Mouse (Mus musculus) right cerebral cortex, postnatal 10 days (tissue): ENCODE measurements around the gene Osbp2.
"Not testable (repeated sequence)": the region's sequence is repeated elsewhere in the genome, so short reads cannot be mapped to it uniquely, and the experiment has no call there.

ENCODE experiments used
- DNase-seq, 2 experiments: peaks; one replicate each; pipeline ENCODE4 v3.0.0; 2021; ENCODE audit warnings: low spot score in 2 of 2

Gene Osbp2

DNA sequence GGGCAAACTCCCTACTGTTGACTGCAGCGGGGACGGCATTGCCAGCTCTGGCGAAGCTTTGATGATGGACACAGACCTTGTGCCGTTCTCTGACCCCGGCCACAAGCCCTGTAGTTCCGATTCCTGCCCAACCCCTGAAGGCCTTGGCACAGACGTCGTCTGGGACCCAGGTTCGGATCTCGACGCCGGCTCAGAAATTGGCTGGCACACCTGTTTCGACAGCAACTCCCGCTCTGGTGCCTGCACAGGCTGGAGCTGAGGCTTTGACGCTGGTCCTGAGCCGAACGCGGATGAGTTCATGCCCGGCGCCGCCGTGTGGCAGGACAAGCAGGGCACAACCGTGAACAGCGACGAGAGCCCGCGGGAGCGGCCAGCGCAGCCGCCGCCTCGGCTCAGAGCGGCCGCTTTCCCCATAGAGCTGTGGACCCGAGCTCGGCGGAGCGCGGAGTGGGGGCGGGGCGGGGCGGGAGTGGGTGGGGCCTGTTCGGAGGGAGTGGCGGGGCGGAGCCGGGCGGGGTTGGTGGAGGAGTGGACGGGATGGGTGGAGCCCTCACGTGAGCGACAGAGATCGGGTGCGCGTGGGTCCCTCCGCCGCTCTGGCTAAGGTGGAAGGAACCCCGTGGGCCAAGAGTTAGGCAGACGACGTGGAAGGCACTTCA is at the start of gene Osbp2:
Osbp2 (minus strand) TSS at position 450 of the 659 bp plus-strand sequence.
- DNase-seq = peak; percentile 85 to 87

DNA sequence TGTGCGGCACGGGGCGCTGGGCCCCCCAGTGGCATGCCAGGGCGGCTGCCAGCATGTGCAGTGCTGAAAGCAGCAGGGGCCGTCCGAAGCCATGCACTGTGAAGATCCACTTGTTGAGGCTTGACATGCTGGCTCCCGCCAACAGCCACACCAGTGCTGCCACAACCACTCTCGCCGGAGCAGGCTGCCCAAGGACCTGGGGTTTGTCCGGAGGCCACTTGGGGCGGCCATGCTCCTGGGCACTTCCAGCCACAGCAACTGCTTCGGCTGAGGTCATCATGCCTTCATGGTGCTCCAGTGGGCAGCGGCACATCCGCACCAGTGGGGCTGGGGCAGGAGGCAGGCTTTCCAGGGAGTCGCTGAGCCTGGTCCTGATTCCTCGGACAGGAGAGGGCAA is 49.2 kb upstream of the Osbp2 start:
- DNase-seq = peak; percentile 64 to 69

DNA sequence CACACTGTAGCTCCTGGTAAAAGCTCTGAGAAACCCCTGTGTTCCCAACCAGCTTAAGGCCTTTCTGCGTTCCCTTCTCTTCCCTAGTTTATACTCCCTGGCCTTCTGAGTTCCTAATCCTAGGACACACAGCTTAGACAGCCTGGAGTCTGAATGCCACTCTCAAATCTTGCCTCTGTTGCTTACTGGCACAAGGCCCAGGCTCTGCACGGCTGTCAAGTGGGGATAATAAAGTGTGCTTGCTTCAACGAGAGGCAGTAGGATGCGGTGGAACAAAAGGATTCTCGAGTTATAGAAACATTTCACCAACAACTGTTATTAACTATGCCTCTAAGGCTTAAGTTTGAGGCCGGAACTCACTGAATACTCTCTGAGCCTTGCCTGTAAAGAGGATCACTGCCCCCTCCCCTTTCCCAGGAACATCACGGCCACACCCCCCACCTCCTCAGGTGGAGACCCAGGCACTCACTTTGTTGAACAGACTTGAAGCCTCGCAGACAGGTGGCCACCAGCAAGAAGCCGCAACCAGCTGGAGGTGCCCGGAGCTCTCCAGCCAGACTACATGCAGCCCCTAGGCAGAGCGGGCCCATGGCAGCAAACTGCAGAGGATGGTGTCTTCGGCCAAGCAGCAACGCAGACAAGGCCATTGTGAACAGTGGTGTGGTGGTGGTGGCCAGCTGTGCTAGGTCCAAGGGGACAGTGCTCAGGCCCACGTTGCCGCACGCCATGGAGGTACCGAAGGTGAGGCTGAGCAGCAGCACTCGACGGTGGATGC is 48.6 kb upstream of the Osbp2 start:
- peak; percentile 70 to 72 for DNase-seq

DNA sequence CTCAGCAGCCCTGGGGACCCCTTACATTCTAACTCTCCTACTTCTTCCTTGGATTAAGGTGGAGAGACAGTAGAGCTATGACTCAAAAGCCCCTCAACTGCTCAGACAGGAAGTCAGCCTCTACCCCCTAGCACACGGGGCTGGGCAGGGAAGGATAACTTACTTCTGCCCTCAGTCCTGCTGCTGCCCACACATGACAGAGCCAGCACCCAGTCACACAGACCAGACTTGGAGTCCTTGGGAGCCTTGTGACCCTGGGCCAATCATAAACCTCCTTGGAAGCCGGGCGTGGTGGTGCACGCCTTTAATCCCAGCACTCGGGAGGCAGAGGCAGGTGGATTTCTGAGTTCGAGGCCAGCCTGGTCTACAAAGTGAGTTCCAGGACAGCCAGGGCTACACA is 47.7 kb upstream of the Osbp2 start:
- DNase-seq = not testable (repeated sequence)

DNA sequence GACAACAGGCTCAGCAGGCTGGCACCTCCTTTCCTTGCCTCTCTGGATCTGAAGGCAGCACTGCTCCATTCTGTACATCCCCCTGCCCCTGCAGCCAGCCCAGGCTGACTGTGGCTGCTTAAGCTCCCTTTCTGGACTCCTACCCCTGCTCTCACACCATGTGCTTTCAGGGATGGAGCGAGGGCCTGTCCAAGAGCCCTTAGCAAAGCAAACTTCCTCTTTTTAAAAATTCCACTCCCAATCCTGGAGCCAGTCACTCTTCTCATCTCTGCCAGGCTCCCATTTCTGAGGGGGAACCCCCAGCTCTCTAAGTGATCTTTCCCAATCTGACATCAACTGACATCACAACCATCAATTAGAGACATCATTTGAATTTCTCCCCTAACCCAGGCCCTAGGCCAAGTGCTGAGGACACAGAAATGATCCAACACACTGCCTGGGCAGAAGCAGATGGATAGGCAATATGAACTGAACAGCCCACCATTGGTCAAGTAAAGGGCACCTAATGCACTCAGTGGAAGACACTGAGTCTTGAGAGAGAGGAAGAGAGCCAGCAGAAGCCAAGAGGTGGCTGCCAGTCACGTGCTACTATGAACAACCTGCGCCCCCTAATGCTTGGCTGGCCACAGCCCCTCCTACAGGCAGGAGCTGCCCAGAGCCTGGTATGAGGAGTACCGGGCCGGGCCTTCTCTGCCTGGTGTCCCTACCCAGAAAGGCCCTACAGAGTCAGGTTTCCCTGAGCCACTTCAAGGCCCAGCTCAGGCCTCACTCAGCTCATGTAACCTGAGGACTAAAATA is 47.0 kb upstream of the Osbp2 start:
- peak in 1 of 2 experiments; percentile 35 for DNase-seq

DNA sequence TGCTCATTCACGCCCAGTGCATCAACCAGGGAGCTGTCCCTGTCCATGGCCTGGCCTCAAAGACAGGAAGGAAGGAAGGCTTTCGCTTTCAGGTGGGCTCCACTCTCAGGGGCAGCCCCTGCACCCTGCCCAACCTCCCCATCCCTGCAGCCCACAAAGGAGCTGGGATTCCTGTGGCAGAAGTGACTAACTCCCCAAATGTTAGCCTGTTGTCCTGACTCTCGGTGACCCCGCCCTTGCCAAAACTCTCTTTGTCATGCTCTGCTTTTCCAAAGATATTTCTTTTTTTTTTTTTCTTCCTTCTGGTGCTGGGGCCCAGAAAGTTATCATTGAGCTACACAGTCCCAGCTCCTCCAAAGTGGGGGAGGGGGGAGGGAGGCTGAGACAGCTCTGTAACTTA is 45.5 kb upstream of the Osbp2 start:
- no peak for DNase-seq

DNA sequence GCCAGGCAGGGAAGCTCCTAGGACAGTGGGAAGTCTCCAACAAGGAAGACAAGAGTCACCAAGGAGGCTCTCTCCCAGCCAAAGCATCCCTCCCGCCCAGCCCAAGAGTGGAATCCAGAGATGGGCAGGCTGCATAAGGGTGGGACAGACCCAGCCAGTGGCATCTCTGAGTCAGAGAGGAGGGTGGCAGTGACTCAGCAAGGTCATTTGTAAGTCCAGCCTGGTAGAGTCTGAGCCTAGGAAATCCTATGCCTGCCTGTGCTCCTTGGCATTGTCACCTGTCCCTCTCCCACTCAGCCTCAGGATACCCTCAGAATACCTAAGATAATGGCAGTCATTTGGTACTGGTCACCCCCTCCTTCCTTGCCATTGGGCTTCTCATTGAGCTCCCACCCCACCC is 41.7 kb upstream of the Osbp2 start:
- no peak for DNase-seq

DNA sequence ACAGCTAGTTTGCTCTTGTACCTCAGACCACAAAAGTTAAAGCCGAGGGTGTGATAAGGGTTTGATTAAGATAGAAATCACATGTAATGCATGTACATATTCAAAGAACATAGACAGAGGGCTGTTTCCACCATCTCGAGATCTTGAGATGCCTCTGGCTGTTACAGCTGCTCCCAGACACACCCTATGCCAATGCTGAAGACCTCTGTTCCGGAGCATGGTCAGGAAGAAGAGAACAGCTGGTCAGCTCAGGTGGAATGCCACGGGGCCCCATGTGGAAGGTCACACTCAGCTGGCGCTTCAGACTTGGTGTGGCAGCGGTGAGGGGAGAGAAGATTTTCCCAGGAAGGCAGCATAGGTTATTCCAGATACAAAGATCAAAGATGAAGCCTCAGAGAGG is 41.0 kb upstream of the Osbp2 start:
- DNase-seq = no peak

DNA sequence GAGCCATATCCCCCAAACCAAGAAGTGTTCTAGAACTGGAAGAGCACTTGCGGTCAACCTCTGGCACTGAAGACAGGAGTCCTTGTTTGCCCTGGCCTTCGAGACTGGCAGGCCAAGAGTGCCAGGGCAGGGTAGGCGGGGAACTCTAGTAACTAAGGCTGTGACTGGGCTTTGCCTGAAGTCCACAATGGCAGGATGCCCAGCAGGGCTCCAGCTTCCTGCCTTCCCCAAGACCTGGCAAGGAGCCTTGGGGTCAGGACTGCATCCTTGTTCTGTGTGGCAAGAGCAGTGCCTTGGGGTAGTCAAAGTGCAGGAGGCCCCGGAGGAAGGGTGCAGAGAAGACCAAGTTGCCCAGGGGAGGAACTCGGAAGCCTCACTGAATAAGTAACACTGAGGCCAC is 39.3 kb upstream of the Osbp2 start:
- peak; percentile 86 to 89 for DNase-seq

DNA sequence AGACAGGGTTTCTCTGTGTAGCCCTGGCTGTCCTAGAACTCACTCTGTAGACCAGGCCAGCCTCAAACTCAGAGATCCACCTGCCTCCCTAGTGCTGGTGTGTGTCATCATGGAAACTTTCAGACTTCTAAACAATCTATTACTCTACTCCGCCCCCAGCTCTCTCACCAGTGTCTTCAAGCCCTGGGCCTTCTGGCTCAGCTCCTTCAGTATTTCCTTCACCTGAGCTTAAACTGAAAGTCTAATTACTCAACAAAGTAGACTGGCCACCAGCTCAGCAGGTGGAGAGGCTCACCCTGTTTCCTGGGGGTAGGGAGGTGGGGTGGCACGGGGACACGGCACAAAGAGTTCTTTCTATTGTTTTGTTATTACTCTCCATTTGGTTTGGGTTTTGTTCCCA is 38.8 kb upstream of the Osbp2 start:
- no peak for DNase-seq

DNA sequence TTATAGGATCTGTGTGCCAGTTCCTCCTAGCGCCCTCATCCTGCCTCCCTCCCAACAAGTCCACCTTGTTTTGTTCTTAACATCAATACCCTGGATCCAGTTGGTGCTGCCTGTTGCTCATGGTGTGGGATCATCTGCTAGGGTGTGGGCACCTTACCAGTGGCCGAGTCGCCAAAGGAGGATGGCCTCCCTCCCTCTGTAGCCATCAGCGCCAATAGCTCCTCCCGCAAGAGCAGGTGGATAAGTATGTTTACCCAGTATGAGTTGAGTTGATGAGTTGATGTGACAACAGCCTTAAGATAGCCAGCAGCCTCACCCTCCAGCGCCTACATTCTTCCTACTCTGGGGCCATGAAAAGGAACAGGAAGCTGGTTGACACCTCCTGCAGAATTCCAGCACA is 36.6 kb upstream of the Osbp2 start:
- no peak for DNase-seq

DNA sequence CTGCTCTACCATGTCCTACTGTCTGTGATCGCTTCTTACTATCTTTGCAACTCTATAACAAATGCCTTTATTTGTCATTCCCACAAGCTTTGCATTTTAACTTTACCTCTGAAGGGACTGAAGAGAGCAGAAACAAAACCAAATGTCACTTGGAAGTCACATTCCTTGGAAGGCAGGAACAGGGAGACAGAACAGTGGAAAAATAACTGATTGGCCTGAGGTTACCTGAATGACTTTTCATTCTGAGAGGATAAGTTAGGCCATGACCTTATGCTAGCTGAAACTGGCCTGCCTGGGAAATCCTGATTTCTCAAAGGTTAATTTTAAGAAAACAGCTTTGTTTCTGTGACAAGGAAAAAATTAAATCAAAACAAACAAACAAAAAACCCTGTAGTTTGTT is 32.2 kb upstream of the Osbp2 start:
- DNase-seq = no peak

DNA sequence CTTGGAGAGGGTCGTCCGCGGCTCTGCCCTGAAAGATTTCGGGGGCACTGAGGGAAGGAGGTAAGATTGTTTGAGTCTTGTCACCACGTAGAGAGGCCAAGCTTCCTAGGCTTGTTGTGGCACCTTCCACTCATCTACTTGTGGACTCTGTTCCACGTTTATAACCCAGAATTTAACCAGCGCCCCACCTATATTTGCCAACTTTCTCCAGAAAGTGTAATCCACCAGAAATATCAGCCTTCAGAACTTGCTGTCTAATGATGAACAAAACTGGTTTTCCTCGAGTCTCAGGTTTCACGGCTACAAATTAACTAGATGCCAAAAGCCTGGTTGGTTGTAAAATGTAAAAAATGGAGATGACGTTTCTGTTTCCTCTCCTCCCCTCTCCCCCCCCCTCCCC is 31.8 kb upstream of the Osbp2 start:
- no peak for DNase-seq

DNA sequence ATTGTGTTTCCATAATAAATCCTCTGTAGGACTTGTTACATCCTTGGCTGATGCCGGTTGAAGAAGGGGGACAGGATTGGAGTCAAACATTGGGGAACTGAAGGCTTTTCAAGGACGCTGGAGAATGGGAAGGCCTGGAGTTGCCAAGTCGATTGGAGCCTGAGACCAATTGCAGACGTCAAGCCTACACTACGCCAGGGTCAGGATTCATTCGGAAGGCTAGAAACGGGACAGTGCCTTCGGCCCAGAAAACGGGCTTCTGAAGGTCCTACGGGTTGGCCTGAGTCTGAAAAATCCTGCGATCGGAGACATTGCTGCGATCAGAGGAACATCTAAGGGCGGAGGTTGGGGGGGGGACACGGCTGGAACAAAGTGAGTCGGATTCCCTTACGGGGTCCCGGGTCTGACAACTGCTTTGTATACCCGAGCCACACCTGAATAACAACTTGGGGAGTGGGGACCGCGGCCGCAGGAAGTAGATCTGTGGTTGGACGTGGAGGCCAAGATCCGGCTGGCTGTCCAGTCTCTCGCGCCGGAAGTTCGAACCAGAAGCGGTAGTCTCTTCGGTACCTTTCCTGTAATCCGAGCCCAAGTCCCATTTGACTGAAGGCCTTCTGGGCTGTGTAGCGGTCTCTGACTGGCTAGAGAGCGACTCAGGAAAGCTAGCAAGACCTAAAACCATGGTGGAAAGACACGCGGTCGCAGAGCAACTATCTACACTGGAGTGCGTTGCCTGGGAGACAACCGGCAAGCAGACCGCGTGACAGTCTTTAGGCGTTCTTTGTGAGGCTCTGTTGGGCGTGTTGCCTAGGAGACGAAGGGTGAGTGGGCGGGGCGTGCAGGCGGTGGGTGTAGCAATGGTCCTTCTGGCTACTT is 30.9 kb upstream of the Osbp2 start, which contains the start of the genes 4921536K21Rik and Dusp18:
4921536K21Rik (minus strand) TSS at position 693 of the 876 bp plus-strand sequence.
Dusp18 (plus strand) TSS at position 835 of the 876 bp plus-strand sequence.
- DNase-seq = peak; percentile 97 to 99

DNA sequence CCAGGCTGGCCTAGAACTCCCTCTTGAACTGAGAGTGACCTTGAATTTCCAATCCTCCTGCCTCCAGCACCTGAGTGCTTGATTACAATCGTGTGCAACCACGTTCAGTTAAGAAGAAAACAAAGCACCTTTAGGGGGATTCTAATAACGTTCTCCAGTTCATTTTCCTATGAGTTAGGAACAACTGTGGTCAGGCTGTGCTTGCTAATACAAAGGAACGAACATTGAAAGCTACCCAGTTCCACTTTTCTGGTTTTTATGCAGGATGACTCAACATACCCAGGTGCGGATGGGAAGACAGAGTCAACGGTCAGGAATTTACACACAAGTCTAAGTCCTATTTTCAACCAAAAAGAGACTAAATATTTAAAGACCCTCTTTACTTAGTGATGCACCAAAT is 30.3 kb upstream of the Osbp2 start:
- DNase-seq = no peak

DNA sequence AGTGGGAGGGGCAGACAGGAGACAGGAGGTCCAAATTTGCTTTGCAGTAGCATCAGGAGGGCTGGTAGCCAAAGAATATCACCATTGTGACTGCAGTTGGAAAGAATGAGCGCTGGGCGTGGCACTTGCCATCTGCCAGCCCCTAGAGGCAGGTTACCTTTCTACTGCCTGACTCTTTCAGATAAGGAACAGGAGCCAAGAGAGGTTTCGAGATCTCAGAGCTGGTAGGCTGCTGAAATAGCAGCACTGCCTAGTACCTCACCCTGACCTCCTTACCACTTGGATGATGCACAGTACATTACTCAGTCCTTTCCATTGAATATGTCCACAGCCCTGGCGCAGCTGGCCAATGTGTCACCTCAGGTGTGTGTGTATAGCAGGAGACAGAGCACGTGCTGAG is 23.6 kb upstream of the Osbp2 start:
- no peak for DNase-seq

DNA sequence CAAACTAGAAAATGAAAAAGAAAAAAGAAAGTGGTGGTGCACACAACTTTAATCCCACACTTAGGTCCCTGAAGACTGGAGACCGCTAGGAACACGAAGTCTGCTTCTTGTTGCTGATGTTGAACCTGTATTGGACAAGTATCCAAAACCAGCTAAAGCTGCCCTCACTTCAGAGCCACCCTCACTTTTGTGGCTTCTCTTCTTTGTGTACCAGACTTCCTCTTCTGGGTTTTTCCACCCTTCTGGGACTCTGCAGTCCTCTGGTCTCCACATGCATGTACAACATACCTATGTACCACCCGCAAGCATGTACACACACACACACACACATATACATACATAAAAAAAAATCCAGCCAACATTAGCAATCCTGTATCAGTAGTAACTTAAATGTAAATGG is 20.0 kb upstream of the Osbp2 start:
- DNase-seq = no peak

DNA sequence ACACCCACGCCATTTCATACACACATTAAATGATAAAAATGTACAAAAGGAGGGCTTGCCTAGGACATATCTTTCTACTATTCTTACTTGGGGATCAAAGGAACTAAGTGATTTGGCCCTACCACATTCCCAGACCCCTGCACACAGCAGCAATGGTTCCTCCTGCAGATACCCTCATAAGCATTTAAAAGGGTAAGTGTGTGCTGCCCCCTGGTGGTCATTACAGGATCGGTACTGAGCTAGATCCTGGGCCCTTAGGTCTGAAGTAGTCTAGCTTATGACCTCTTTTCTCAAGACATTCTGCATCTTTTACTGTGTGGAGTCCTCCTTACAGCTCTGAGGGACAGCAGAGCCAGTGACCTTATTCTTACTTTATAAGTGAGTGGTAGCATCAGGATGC is 16.1 kb upstream of the Osbp2 start:
- DNase-seq = peak in 1 of 2 experiments; percentile 70

DNA sequence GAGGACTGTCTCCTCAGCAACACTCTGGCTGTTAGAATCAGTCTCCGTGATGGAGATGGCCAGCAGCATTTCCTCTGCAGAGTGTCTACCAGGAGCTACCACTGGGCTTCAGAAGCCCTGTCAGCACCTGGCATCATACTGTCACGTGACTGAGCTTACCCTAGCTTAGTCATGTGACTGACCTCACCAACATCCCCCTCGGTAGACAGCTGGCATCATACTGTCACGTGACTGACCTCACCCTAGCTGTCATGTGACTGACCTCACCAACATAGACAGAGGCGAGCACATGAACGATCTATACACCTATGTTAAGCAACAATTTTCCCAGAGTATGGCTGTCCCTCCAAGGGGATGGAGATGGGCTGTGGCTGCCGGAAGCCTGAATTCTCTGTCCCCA is 15.0 kb upstream of the Osbp2 start:
- no peak for DNase-seq

DNA sequence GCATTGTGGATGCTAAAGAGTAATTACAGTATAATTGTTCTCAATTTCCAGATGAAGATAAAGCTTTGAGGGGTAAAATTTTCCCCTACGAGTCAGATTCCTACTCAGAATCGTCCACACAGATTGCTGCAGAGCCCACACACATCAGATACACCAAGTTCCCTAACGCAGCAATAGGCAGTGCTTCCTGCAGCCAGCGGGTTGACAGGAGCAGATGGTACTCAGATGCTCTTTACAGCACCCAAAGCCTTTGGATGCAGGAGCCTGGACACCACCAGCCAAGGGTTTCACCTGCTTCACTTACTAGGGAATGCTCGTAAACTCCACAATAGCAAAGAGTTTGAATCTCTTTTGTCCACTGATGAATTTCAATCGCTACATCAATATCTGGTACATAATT is 12.7 kb upstream of the Osbp2 start:
- DNase-seq = no peak

DNA sequence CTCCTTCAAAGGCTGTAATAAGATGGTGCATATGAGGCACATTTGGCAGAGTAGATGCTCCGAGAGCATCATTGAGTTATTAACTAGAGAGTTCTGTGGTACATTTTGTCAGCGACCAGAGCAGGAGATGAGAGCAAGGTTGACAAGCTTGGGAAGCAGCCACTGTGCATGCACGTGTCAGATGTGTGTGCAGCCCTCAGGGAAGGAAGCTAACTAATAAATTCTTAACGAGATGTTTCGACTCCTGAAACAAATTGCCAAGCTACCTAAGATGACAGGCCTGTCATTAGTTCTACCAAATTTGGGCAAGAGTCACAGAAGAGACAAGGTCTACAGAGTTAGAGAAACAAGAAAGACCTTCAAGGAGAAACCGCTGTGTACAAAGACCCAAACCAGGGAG is 640 bp upstream of the Osbp2 start:
- DNase-seq = no peak
